Mouse (Mus musculus): ENCODE measurements around the gene Arsb.

Arsb gene

DNA sequence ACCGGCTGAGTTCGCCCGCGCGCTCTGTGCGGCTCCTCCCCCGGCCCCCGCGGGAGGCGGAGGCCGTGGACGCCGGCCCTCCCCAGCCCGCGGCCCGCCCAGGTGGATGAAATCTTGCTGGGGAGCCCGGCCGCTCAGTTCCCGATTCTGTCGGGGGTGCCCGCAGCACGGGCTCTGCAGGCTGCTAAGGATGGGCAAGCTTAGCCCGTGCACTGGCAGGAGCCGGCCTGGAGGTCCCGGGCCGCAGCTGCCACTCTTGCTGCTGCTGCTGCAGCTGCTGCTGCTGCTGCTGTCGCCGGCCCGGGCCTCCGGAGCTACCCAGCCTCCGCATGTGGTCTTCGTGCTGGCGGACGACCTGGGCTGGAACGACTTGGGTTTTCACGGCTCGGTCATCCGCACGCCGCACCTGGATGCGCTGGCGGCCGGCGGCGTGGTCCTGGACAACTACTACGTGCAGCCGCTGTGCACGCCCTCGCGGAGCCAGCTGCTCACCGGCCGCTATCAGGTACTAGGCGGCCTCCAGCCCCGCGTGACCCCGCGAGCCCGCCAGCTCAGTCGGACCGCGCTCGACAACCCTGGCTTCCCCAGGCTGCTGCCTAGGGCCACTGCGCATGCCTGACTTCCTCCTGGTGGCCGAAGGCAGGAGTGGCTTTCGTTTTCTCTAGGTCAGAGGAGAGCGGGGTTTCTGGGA is at the start of gene Arsb:
Gene Arsb (plus strand): TSS at position 43 of the 691 bp plus-strand sequence.
- peak; percentile 91 for DNase-seq

DNA sequence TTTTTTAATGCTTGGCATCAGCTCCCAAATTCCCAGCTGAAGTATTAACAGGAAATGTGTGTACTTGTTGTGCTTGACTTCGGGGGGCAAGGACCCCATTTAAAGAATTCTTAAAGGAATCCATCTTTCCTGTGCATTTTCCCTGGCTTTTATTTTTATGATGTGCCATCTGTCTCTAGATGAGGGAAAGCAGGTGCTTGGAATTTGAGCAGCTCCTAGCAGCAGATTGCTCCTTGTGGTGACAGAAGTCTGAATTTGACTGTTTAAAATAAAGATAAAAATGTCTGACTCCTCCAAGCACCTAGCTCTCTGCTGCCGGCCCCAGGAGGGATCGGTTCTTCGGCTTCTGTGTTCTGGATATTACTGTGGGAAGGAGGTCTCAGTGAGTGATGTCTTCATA is 49.5 kb upstream of the Arsb start:
- peak in 1 of 2 experiments; percentile 22 for DNase-seq

DNA sequence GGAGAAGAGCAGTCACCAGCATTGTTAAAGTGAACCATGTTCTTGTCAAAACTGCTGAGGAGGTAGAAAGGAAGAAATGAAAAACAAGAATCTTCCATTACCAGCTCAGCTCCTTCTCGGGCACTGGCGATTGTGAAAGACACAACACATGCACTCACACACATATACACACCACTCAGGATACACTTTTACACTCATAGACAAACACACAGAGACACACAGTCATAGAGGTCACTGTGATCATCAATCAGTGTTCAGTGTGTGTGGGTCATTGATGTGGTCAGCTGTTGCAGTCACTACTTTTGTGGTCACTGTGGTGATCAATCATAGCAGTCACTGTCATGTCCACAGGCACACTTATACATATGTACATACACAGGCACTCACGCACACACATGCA is 48.0 kb upstream of the Arsb start:
- DNase-seq: no peak

DNA sequence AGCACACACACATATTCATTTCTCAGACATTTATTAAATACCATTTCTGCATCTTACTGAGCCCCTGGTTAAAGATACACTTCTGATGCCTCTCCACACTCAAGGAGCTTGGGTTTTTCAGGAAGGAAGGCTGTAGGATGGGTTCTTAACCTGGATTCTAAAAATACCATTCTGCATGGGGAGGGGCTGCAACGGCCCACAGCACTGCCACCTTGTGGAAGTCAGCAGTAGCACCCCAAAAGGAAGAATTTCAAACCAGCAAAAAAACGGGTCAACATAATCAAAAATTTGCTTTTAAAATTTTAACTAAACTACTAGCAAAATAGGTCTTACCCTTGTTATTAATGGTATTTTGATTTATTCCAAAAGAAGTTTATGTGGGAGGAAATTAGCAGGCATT is 47.2 kb upstream of the Arsb start:
- DNase-seq: peak; percentile 15 to 26

DNA sequence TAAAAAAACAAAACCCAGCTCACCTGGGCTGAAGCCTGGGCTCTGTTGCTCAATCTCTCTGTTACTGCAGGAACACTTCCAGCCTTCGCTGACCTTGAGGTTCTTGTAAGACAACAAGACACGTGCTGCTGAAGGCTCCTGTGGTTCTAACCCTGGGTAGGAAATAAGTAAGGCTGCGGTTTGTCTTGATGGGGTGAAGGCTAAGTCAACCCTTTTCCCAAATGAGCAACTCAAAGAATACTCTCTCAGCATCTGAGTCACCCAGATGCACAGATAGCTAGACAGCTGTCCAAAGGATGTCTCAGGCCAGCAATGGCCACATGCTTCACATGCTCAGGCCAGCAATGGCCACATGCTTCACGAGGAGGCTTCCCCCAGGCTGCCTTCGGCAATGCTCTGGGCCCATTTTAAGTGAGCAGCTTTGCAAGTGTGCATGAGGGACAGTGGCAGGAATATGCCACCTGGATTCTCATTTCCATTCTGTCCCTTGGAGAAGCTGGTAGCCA is 36.2 kb upstream of the Arsb start:
- DNase-seq: no peak

DNA sequence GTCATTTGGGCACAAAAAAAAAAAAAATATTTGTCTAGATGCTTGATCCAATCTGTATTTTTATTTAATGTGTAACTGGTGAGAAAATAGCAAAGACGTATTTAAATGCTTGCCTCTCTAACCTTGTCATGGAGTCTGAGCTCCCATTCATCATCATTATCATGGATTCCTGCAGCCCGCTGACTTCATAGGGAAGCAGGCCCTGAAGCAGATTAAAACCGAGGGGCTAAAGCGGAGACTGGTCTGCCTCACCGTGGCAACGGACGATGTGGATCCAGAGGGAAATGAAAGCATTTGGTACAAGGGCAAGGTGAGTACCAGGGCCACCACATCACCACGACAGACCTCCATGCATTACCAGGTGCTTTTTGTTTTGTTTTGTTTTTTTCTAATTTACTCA is 27.3 kb upstream of the Arsb start:
- DNase-seq: no peak

DNA sequence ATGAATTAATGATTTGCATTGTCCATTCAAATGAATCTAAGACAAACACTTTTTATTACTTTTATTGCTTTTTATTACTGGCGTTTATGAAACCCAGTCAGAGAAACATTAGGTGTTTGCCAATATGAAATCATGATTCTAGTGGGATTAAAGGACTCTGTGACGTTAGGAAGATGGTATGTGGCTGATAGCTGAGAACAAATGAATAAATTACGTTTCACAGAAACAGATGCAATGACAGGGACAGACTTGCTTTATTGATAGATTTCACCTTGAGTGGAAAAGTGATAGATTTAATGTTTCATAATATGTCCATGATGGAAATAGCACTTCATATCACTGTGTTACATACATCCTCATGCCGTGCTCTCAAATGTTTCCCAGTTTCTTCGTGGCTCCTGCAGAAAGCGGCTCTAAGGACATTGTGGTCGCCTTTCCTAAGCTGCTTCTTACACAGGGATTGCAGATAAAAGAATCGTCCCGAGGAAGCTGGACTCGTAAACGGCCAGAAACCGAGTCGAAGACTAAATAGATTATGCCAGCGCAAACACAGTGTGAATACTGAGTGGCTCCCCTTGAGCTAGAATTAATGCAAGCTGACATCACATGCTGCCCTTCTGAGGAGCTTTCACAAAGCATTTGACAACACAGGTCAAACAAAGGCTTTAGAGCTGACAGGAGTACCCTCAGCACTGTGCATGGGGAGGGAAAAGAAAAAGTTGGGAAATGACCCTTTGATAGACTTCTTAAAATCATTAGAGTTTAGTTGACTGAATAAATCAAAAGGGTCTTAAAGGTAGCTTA is 18.6 kb upstream of the Arsb start:
- no peak for DNase-seq

DNA sequence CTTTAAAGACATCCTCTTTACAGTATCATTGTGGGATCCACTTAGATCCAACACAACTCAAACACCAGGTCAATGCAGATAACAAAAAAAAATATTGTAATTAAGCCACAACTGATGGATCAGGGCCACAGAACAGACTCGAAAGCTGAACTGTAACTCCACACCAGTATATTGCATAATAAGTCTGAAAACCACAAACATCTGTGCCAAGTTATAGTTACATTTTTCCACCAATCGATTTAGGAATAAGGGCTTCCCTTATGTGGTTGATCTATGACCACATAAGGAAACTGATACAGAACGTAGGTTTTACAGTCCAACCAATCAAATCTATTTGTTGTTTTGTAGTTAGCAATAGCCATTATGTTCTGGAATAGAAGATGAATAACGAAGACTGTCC is 16.3 kb upstream of the Arsb start:
- no peak for DNase-seq

DNA sequence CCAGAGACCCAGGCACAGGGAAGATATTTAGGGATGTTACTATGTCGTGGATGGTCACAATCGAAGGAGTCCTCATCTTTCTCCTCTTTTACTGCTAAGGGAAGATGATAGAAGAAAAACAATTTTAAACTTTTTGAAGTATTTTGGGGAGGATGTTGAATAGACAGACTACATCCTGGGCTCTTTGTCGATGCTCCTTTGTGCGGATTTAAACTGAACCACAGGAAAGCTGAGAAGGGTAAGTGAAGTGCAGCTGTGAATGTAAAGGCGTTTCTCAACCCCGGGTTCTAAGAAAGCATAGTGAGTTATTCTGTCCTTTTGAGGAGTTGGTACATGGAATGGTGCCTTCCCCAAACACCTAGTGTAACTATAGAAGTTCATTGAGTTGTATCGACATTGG is 14.8 kb upstream of the Arsb start:
- DNase-seq: no peak

DNA sequence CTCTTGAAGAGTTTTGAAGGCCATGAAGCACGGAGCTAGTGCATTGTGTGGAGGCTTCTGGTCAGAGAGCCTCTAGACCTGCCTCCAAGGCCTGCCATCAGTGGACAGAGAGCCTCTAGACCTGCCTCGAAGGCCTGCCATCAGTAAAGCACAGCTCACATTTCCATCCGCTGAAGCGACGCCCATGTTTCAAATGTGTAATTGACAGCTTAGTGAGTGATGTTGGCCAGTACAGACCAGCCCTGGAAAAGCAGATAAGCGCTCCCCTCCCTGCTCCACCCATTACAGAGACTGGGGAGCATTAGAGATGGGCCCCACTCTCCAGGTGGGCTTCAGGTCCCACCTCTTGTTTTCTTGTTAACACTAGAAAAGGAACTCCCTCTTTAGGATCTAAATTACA is 13.9 kb upstream of the Arsb start:
- no peak for DNase-seq

DNA sequence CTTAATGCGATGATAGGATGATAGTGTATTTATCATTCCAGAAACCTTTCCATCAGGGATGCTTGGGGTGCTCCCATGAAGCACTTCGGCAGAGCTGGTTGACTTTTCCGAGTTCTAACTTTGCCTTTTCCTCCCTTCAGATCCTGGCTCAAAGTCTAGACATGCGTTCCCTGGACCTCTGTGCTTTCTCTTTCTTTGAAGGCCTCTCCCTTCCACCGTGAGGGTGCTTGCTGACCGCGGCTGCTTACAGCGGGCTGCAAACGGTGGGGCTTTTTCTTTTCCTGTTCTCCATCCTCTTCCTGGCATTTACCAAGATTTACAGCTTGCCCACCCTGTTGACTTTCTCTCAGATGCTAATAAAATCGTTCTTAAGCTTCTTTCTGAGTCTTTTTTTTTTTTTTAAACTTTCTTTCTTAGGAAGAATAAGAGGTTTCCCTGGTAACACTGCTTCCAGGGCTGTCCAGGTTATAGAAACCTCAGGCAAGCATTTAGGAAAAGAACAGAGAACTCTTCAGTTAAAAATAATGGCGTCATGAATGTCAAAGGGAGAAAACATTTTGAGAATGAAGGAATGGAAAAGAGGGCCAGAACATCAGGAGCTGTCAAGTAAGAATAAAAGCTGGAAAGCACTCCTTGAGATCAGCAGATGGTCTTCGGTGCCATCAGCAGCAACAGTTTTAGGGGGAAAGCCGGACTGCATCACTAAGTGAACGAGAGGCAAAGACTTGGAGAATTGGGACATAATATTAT is 13.1 kb upstream of the Arsb start:
- DNase-seq: no peak

DNA sequence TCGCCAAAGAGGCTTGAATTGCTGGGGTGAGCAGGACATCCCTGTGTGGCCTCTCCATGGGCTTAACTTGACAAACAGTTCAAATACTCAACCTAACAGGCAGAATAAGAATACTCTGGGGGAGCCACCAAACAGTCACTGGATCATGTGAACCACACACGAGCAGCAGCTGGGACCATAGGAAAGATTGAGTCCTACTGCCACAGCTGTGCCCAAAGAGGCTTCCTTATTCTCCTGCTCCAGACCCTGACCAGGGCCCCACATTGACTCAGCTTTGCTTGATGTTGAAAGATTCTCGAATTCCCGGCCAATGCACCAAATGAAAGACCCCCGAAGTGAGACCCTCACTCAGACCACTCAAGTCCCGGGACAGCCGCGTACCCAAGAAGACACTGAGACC is 9.6 kb upstream of the Arsb start:
- no peak for DNase-seq

DNA sequence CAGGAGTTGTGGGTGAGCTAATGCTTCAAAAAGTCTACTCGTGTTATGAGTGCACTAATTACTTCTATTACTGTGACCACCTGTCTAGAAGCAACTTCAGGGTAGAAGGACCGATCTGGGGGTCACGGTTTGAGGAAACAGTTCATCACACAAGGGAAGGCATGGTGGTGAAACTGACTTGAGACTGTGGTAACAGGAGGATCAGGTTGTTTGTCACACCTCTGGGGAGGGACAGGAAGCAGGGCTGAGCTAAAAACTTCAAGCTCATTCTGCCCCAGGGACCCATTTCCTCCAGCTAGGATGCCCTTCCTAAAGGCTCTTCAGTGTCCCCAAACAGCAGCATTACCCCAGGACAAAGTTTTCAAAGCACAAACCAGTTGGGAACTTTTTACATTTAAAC is 8.6 kb upstream of the Arsb start:
- DNase-seq: no peak

DNA sequence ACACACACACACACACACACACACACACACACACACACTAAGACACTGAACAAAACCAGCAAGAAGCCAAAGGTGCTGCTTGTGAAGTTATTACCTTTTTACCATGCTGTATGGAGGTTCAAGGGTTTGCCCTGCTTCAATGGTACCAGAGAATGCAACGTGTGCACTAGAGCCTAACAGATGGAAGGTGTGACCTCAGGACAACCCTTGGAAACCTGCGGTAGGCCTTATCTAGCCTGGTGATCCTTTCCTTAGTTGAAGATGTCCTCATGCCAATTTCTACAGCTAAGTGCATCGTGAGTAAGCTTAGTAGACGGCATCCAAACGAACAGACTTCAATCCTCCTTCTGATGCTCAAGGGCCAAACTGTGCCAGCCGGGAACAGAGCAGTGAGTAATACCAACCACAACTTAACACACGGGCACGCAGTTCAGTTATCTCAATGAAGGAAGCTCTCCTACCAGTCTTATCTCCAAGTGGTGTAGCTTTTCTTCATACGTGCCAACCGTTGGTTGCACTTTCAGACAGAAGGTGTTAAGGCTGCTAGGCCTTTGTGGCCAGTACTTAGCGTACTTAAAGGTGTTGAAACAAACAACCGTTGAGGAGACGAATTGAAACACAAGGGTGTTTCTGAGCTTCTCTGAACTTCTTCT is 7.0 kb upstream of the Arsb start:
- DNase-seq: no peak

DNA sequence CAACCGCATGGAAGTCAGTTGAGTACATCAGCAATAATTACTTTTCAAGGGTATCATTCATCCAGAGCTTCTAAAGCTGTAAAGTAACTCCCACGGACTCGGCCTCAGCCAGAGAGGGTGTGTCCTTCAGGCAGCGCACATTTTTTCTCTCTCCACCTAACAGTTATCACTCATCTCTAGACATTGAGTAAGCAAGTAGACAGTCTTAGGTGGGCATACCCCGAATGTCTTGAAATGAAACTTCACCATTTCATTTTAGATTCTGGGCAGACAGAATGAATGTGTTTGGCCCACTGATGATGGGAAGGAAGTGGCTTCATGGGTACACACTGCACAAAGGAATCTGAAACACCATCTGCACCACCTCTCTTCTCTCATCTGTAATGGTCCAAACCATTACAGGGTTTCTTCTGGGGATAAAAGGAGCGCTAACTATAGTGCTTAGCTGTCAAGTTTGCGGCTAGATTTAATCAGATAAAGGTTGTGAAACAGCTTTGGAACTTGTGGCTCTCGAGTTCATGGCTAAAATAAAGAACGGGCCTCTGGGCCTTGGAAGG is 321 bp upstream of the Arsb start:
- DNase-seq: no peak

DNA sequence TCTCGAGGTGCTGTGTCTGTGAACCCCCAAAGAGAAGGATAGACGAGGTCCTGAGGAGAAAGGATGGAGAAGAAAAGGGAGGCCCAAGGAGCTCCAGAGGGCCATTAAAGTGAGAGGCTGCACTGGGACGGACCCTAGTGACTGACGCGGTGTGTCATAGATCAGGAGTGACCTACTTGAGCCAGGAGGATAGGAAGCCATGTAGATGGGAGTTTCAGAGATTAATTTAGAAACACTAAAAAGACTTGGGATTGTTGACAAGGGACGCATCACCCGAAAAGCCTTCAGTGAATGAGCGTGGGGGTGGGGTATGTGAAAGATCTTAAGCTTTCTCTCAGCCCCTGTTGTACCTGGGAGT is 828 bp downstream of the Arsb start:
- DNase-seq: no peak

DNA sequence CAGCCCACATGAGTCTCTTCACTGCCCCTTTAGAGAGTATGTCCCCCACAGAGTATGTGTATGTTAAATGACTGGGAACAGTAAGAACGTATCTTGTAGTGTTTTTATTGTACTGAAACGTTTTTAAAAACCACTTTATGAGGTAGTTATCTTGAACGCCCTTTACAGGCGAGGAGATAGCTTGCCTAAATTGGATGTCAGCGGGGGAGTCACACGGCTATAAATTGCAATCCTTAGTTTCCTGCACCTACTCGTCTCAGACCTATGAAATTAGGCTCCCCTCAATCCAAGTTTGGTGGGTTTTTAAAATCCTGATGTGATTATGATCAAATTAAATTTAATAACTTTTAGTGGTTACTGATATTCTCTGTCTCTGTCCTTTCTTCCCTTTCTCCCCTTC is 1.4 kb downstream of the Arsb start:
- no peak for DNase-seq

DNA sequence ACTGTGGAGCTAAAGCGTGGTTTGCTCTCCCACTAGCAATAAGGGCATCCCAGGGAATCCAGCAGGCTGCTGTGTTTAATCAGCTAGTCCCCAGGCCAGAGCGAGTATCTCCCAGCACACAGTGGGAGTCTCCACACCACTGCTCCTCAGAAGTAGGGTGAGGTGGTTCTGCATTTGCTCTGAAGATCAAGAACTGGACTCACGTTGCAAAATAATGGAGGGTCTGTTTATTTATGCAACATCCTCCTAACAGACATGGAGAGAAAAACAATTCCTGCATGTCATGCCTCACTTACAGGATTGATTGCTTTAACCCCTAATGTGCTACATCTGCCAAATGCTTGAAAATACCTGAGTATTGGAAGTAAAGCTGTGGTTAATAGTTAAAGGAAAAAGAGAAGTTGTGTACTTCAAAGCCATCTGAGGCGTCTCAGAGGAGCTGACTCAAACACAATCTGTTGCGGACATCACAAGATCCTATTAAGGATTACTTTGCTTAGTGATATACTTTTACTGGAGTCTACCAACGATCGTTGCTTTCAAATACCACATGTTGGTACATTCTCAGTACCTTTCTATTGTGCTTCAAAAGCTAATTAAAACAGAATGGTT is 2.4 kb downstream of the Arsb start:
- DNase-seq: no peak

DNA sequence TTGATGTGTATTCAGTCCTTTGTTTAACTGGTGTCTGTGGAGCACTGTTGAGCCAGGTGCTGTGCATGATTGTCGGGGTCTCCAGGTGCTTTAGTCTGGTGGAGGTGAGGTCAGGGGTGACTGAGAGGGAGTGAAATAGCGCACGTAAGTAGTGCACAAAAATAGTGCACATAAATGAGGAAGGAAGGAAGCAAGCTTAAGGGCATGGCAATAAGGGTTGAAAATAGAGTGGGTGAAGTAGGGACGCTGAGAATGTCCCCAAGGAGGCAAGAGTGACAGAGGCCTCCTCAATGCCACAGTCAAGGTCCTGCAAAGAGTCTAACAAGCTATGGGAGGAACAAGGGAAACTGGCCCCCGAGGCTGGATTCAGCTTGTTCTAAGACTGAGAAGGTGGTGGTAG is 11.4 kb downstream of the Arsb start:
- no peak for DNase-seq

DNA sequence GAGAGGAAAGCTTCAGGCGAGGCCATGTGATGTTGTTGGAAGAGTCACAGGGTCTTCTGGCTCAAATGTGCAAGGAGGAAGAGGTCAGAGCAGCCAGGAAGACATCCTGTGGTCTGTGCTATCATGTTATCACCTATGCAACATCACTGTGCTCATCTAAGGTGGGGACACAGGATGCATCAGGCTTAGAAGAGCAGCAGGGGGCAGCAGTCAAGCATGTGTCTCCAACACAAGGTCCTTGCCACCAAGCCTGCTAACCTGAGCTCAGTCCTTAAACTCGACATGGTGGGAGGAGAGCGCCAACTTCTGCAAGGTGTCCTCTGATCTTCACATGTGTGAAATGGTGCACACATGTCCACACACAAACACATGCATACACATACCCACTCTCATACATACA is 13.9 kb downstream of the Arsb start:
- peak; percentile 27 to 34 for DNase-seq

DNA sequence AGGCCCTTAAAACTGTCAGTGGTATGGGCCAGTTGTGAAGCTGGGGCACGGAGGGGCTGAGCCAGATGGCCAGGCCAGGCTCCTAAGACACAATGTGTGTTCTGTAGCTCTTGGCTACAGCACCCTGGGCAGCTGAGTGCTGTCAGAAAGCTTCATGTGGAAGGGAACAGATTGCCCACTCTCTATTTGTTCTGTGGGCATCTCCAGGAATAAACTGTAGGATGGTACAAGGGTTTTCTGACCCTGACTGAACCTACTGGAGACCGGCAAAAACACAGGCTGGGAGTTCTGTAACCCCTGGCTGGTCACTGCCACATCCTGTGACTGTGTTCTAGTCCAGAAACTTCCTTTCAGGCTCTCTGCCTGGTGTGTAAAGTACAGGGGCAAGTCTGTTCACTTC is 14.6 kb downstream of the Arsb start:
- peak; percentile 42 to 54 for DNase-seq

DNA sequence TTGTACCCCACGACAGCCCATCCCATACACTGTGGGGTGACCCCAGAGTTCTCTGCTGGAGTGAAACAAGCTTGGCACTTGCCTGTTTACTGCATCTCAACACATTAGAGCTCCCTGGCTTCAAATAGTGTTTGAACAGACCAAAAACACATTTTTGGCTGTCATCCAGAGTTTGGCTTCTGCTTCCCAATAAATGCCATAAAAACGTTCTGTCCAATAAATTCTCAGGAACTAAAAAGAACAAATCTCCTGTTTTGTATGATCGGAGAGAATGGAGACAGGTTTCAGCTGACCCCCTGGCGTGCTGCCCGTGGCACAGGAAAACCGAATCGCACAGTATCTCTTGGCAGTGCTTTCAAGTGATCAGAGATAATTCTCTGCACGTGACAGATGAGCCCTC is 16.2 kb downstream of the Arsb start:
- DNase-seq: peak; percentile 55 to 65
